Mouse (Mus musculus): ENCODE measurements around the gene Hist1h4f.
"Not testable (repeated sequence)": the region's sequence is repeated elsewhere in the genome, so short reads cannot be mapped to it uniquely, and the experiment has no call there.

The Hist1h4f gene

DNA sequence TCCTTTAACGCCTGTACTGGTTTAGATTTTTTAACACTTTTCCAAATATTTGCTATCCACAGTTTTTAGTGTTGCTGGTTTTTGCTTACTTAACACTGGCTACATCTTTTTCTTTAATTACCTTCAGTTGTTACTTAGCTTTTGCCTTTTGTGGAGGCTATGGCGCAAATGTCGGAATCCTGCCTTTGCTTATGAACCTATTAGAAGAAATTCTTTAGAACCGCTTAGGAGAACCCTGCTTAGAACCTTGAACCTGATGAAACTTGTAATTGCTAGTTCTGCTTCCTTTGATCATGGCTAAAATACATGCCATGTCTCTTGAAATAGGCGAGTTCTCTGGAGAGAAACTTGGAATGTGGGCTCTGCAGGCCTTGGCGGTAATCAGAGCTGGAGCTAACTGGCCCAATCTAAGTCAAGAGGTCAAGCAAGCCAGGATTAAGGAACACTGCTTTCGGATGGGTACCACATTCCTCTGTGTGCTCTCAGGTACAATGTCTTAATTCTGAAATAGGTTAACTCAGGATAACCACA, 25.0 kb upstream of the Hist1h4f start:
- DNase-seq (ENCODE audit: low spot score): no peak

- not testable (repeated sequence) for DNase-seq (ENCODE audit: low spot score)
Measured at GRCm38 (mm10) chr13:23575864-23576313, 24.4 kb upstream of the Hist1h4f start.

GRCm38 (mm10) chr13:23575271-23575851, 23.9 kb upstream of the Hist1h4f start, which contains the start of gene Hist1h3d:
Gene Hist1h3d, plus strand, starts transcription at chr13:23575763.
- peak; percentile 76 for DNase-seq (ENCODE audit: low spot score)

- DNase-seq (ENCODE audit: low spot score): not testable (repeated sequence)
Measured at GRCm38 (mm10) chr13:23574546-23575170, 23.2 kb upstream of the Hist1h4f start.

- DNase-seq (ENCODE audit: low spot score): peak; percentile 85
Measured at GRCm38 (mm10) chr13:23573898-23574524, 22.6 kb upstream of the Hist1h4f start, which contains the start of the genes Hist1h2bf and Hist1h2ad. Gene Hist1h2bf, minus strand, starts transcription at chr13:23574196. Gene Hist1h2ad, plus strand, starts transcription at chr13:23574381.

GRCm38 (mm10) chr13:23573034-23573897, 21.8 kb upstream of the Hist1h4f start:
- DNase-seq (ENCODE audit: low spot score): not testable (repeated sequence)

- no peak for DNase-seq (ENCODE audit: low spot score)
Measured at GRCm38 (mm10) chr13:23572218-23573033, 21.0 kb upstream of the Hist1h4f start.

DNA sequence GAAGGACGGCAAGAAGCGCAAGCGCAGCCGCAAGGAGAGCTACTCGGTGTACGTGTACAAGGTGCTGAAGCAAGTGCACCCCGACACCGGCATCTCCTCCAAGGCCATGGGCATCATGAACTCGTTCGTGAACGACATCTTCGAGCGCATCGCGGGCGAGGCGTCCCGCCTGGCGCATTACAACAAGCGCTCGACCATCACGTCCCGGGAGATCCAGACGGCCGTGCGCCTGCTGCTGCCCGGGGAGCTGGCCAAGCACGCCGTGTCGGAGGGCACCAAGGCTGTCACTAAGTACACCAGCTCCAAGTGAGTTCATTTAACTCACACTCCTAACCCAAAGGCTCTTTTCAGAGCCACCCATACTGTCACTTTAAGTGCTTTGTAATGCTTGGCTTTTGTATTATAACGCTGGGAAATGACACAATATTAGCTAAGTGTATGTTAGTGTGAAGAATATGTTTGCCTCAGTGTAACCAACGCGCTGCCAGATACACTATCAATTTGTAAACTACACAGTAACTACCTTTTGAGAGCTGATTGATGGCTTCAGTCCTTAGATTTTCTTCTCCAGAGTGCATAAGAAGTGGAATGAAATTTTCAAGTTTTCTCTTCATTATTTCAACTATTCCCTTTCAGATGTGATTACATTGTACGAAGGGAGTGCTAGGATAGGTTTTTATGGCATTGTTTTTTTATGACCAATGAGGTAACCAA, 20.2 kb upstream of the Hist1h4f start:
- not testable (repeated sequence) for DNase-seq (ENCODE audit: low spot score)

- DNase-seq (ENCODE audit: low spot score): peak; percentile 81
Measured at GRCm38 (mm10) chr13:23571022-23571503, 19.6 kb upstream of the Hist1h4f start, which contains the start of the genes Hist1h2ae and Hist1h2bg. Gene Hist1h2ae, minus strand, starts transcription at chr13:23571220. Gene Hist1h2bg, plus strand, starts transcription at chr13:23571396.

GRCm38 (mm10) chr13:23570261-23571021, 19.0 kb upstream of the Hist1h4f start:
- not testable (repeated sequence) for DNase-seq (ENCODE audit: low spot score)

DNA sequence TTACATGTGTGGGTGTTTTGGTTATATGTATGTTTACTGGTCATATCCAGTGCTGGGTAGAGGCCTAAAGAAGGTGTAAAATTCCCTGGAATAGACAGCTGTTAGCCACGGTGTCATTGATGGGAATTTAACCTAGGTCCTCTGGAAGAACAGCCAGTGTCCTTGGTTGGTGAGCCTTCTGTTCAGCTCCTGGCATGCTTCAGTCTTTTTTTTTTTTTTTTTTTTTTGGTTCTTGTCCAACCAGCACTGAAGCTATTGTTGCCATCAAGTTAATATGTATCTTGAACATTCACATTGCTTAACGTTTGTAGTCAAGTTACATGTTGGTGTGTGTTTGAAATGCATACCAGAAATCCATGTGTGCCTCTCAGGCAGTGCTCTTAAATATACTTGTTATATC, 13.0 kb upstream of the Hist1h4f start:
- DNase-seq (ENCODE audit: low spot score): no peak

DNA sequence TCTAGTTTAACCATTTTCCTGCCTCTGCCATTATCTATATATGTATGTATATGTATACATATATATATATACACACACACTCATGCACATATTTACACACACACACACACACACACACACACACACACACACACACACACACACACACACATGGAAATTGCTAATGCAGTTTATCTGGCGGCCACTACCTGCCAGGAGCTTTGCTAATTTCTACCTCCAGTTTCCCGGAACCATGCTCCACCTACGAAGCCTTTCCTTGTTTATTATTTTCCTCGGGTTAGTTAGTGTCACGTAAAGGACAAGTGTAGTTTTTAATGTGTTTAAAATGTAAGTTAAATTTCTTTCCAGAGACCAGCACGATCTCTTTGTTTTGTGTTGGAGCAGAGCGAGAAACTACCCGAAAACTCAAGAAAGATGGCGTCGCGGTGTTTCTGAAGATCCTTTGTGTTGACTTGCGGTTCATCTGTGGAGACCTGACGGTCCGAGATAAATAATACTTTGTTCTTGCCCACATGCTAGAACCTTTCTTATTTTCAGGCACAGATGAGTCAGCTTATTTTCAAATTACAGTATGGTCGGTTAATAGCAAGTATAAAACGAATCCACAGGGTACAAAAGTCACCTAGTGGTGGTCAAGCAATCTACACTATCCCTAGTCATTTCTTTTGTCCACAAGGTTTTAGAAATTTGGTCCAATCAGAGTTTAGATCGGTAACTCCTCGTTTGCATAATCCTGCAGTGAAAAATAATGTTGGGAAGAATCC, 11.4 kb upstream of the Hist1h4f start:
- DNase-seq (ENCODE audit: low spot score): no peak

GRCm38 (mm10) chr13:23561883-23562659, 10.6 kb upstream of the Hist1h4f start, which contains the start of gene Hist1h3e:
Gene Hist1h3e, minus strand, starts transcription at chr13:23562369.
- peak; percentile 93 for DNase-seq (ENCODE audit: low spot score)

- DNase-seq (ENCODE audit: low spot score): not testable (repeated sequence)
Measured at GRCm38 (mm10) chr13:23561531-23561882, 10.1 kb upstream of the Hist1h4f start.

DNA sequence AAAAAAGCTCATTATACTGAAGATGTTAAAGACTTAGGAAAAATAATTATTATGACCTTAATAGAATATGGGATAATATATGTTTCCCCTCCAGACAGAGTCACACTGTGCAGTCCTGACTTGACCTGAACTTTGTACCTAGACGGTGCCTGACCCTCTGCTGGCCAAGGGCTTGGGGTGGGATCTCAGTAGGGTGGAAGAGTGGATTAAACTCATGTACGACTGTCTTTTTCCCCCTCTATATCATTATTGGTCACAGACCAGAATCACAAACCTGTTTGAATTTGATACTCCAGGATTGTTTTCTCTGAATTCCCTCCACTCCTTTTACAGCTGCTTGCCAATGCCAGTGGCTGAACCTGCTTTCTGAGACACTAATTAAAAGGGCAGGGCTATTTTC, 9.3 kb upstream of the Hist1h4f start:
- DNase-seq (ENCODE audit: low spot score): not testable (repeated sequence)

DNA sequence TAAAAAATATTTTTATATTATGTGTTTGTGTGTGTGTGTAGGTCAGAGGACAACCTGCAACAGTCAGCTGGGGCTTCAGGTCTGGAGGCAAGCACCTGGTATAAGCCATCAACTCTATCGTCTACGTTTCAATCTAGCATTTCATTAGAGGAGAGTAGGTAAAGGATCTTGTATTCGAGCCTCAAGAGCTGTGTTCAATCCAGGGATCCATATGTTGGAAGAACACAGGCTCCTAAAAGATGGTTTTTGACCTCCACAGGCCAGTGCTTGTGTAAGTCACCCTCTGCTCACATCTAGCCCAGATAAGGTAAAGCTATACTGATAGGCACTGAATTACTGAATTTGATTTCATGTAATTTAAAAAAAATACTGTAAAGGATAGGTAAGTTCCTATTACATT, 5.5 kb upstream of the Hist1h4f start:
- DNase-seq (ENCODE audit: low spot score): no peak

DNA sequence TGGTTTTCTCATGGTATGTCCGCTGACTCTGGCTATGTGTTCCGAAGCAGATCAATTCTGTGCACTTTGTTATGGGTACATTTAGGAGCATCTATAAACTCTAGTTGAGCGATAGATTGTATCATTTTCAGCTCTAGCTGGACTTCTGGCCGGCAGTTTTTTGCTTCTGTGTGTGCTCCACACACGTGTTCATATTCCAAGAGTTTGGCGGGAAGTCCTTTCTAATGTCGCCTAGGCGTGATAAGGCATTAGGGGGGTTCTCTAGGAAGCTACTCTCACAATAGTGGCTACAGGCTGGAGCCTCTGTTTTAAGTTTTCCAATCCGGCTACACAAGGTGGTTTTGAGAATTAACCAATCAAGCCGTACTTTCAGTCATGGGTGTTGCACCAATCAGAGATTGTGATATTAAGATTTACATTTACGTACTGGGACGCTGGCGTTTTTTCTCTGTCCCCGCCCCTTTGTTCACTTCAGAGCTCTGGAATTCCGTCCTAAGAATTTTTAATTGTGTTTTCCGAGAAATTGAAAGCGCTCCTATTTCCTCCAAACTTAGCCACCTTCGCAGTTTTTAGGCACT, 4.5 kb upstream of the Hist1h4f start:
- DNase-seq (ENCODE audit: low spot score): peak; percentile 74
